18 mouse cellular contexts compared by ENCODE assay signal in genomic region chr9:20073523-20074177, GRCm38 (mm10). TPM values are rescaled to one million over a fixed set of nuclear protein-coding genes. Genes with fewer than 3 reads are reported as not detected.
DNase-seq lines count a peak whose midpoint lies in the region; ATAC-seq lines count a peak whose summit lies in the region.
"Had no signal": no experiment of that assay in that cellular context is flagged by ENCODE, and none has a peak within 500 bp of the region (broad histone marks: within the 10 kb centered on the region; RNA-seq: fewer than 3 reads in every experiment).

No protein-coding gene starts in this region.

- no peak overlapping the region for H3K4me2 ChIP-seq in kidney, embryonic 16.5 days (replicated peaks; ENCODE audit: low read depth, low read length)
- H3K4me2 ChIP-seq in forebrain, embryonic 16.5 days (ENCODE audit: low read length): no peak overlapping the region
- H3K4me2 ChIP-seq: embryonic facial prominence, embryonic 13.5 days; neural tube, embryonic 12.5 days had no signal

- WGBS in kidney, embryonic 16.5 days: 51% methylated on average over 7 of the region's 7 CpGs
- 76% methylated on average over 7 of the region's 7 CpGs for WGBS in forebrain, embryonic 16.5 days

- H3K4me3 ChIP-seq in kidney, embryonic 16.5 days (ENCODE audit: low read length): no peak overlapping the region
- no peak overlapping the region for H3K4me3 ChIP-seq in forebrain, embryonic 16.5 days (replicated peaks; ENCODE audit: low read length)
- H3K4me3 ChIP-seq: embryonic facial prominence, embryonic 13.5 days; neural tube, embryonic 12.5 days had no signal

- no peaks in the 10 kb centered on the region for H3K36me3 ChIP-seq in kidney, embryonic 16.5 days (ENCODE audit: insufficient read depth, low read length)
- no peaks in the 10 kb centered on the region for H3K36me3 ChIP-seq in forebrain, embryonic 16.5 days (ENCODE audit: control insufficient read depth, insufficient read depth)
- H3K36me3 ChIP-seq: embryonic facial prominence, embryonic 13.5 days; neural tube, embryonic 12.5 days had no signal

- peak; percentile 4 for DNase-seq in cerebellum, adult 9-11 months
- DNase-seq in cerebellum, adult 11-12 months: no peak
- DNase-seq in testis, postnatal 10 days (ENCODE audit: low spot score): peak; percentile 38
- no peak for DNase-seq in testis, postnatal 14 days (ENCODE audit: low spot score)
- no peak for DNase-seq in urinary bladder, postnatal 14 days (ENCODE audit: low spot score)
- no peak for DNase-seq in layer of hippocampus, adult 11-12 months (ENCODE audit: low spot score)
- DNase-seq: adrenal gland, postnatal 10 days; thymus, adult 2 months had no signal

- ATAC-seq in kidney, embryonic 16.5 days (ENCODE audit: low FRiP score, low TSS enrichment): peak; percentile 74; the same call in 1 of the 2 replicates
- no peak for ATAC-seq in forebrain, embryonic 16.5 days

- no peaks in the 10 kb centered on the region for H3K4me1 ChIP-seq in kidney, embryonic 16.5 days (ENCODE audit: insufficient read depth, low read length)
- no peaks in the 10 kb centered on the region for H3K4me1 ChIP-seq in forebrain, embryonic 16.5 days (replicated peaks; ENCODE audit: control insufficient read depth, insufficient read depth, low read length)
- H3K4me1 ChIP-seq: embryonic facial prominence, embryonic 13.5 days; neural tube, embryonic 12.5 days had no signal

- no peak overlapping the region for H3K9ac ChIP-seq in kidney, embryonic 16.5 days (replicated peaks; ENCODE audit: low read length)
- H3K9ac ChIP-seq in forebrain, embryonic 16.5 days (replicated peaks; ENCODE audit: low read depth, low read length): no peak overlapping the region
- H3K9ac ChIP-seq: embryonic facial prominence, embryonic 13.5 days; neural tube, embryonic 12.5 days had no signal

- no peaks in the 10 kb centered on the region for H3K27me3 ChIP-seq in kidney, embryonic 16.5 days (ENCODE audit: insufficient read depth, low read length)
- H3K27me3 ChIP-seq in forebrain, embryonic 16.5 days (replicated peaks; ENCODE audit: control insufficient read depth, insufficient read depth, low read length): no peaks in the 10 kb centered on the region
- H3K27me3 ChIP-seq: embryonic facial prominence, embryonic 13.5 days; neural tube, embryonic 12.5 days had no signal

- peaks cover 14% of the 10 kb centered on the region; the same call in 1 of the 2 replicates for H3K9me3 ChIP-seq in kidney, embryonic 16.5 days (ENCODE audit: low read length)
- H3K9me3 ChIP-seq in forebrain, embryonic 16.5 days (ENCODE audit: control insufficient read depth, low read length): peaks cover 23% of the 10 kb centered on the region

- no peak overlapping the region for H3K27ac ChIP-seq in kidney, embryonic 16.5 days (ENCODE audit: low read length)
- H3K27ac ChIP-seq in forebrain, embryonic 16.5 days (ENCODE audit: low read length): no peak overlapping the region
- H3K27ac ChIP-seq: embryonic facial prominence, embryonic 13.5 days; neural tube, embryonic 12.5 days had no signal

RNA-seq across cellular contexts. Expression of gene Olfr867, which starts 16.3 kb away (rescaled TPM):
- polyA plus RNA-seq in kidney, embryonic 16.5 days (2015; fragmentation: Nextera tagmentation; extraction: Ambion mirVana): not detected in 2 replicates
- not detected in 2 replicates for polyA plus RNA-seq in forebrain, embryonic 16.5 days (2015; fragmentation: Nextera tagmentation; extraction: Ambion mirVana)
- polyA plus RNA-seq: cortical plate, adult 2 months; embryonic facial prominence, embryonic 13.5 days; forebrain, embryonic 11.5 days; gonadal fat pad, adult 2 months; heart, embryonic 14.5 days; liver, adult 2 months; lung, embryonic 16.5 days; neural tube, embryonic 12.5 days; thymus, adult 2 months had no signal

RNA-seq across cellular contexts. Expression of gene Olfr868, which starts 24.8 kb away (rescaled TPM):
- not detected in 2 replicates for polyA plus RNA-seq in kidney, embryonic 16.5 days (2015; fragmentation: Nextera tagmentation; extraction: Ambion mirVana)
- not detected in 2 replicates for polyA plus RNA-seq in forebrain, embryonic 16.5 days (2015; fragmentation: Nextera tagmentation; extraction: Ambion mirVana)
- polyA plus RNA-seq: cortical plate, adult 2 months; embryonic facial prominence, embryonic 13.5 days; forebrain, embryonic 11.5 days; gonadal fat pad, adult 2 months; heart, embryonic 14.5 days; liver, adult 2 months; lung, embryonic 16.5 days; neural tube, embryonic 12.5 days; thymus, adult 2 months had no signal

RNA-seq across cellular contexts. Expression of gene Olfr866, which starts 45.8 kb away (rescaled TPM):
- not detected in 2 replicates for polyA plus RNA-seq in kidney, embryonic 16.5 days (2015; fragmentation: Nextera tagmentation; extraction: Ambion mirVana)
- polyA plus RNA-seq in forebrain, embryonic 16.5 days (2015; fragmentation: Nextera tagmentation; extraction: Ambion mirVana): not detected in 2 replicates
- polyA plus RNA-seq: cortical plate, adult 2 months; embryonic facial prominence, embryonic 13.5 days; forebrain, embryonic 11.5 days; gonadal fat pad, adult 2 months; heart, embryonic 14.5 days; liver, adult 2 months; lung, embryonic 16.5 days; neural tube, embryonic 12.5 days; thymus, adult 2 months had no signal

RNA-seq across cellular contexts. Expression of gene Olfr869, which starts 55.2 kb away (rescaled TPM):
- polyA plus RNA-seq in kidney, embryonic 16.5 days (2015; fragmentation: Nextera tagmentation; extraction: Ambion mirVana): not detected in 2 replicates
- polyA plus RNA-seq in forebrain, embryonic 16.5 days (2015; fragmentation: Nextera tagmentation; extraction: Ambion mirVana): not detected in 2 replicates
- polyA plus RNA-seq: cortical plate, adult 2 months; embryonic facial prominence, embryonic 13.5 days; forebrain, embryonic 11.5 days; gonadal fat pad, adult 2 months; heart, embryonic 14.5 days; liver, adult 2 months; lung, embryonic 16.5 days; neural tube, embryonic 12.5 days; thymus, adult 2 months had no signal

Comparison
In these comparisons a context has a peak if more than half of its experiments do, and no peak if none do; other contexts are left out.
1. DNase-seq: peak in cerebellum, adult 9-11 months (single experiment) and testis, postnatal 10 days (single experiment); none in cerebellum, adult 11-12 months (single experiment), testis, postnatal 14 days (single experiment), urinary bladder, postnatal 14 days (single experiment) and layer of hippocampus, adult 11-12 months (single experiment).